Mouse (Mus musculus) myocyte (in vitro differentiated cells): ENCODE results near the gene Ergic1. TPM values are rescaled to one million over a fixed set of nuclear protein-coding genes. Genes with fewer than 3 reads are reported as not detected.
A peak's percentile ranks its signal among the peaks of the same experiment; 100 is the strongest.

ENCODE experiments used
- H3K27me3 ChIP-seq: one replicate; pipeline ENCODE4 v1.6.1; 2011; ENCODE audit not compliant: control insufficient read depth, insufficient read depth, insufficient read length
- H3K36me3 ChIP-seq: one replicate; pipeline ENCODE4 v1.6.1; 2011; ENCODE audit not compliant: control insufficient read depth, insufficient read depth
- H3K4me2 ChIP-seq: one replicate; pipeline ENCODE4 v1.6.1; 2011; ENCODE audit warnings: low read depth, control low read depth
- H3K4me3 ChIP-seq: one replicate; pipeline ENCODE4 v1.5.1; 2011; ENCODE audit warnings: mild to moderate bottlenecking, control low read depth, moderate library complexity
- H3K79me2 ChIP-seq: one replicate; pipeline ENCODE4 v1.6.1; 2011; ENCODE audit not compliant: control insufficient read depth, insufficient read depth
- H3ac ChIP-seq: one replicate; pipeline ENCODE4 v1.6.1; 2011; ENCODE audit not compliant: control insufficient read depth, insufficient read length
- CEBPB ChIP-seq: IDR thresholded peaks from 2 replicates; pipeline ENCODE4 v1.6.1; 2011; ENCODE audit warnings: mild to moderate bottlenecking, moderate library complexity; ENCODE audit not compliant: poor library complexity, insufficient read depth, severe bottlenecking
- E2F4 ChIP-seq: IDR thresholded peaks from one replicate; pipeline ENCODE4 v1.6.1; 2011; ENCODE audit warnings: mild to moderate bottlenecking, control low read depth, moderate library complexity; ENCODE audit not compliant: insufficient read depth
- MAX ChIP-seq: IDR thresholded peaks from one replicate; pipeline ENCODE4 v1.6.1; 2011; ENCODE audit warnings: low read depth, mild to moderate bottlenecking, control low read depth
- MYOD1 ChIP-seq, 3 experiments: IDR thresholded peaks; one replicate each; pipeline ENCODE4 v1.6.1; 2011; ENCODE audit warnings: control low read depth in 2 of 3, low read depth in 2 of 3, mild to moderate bottlenecking in 2 of 3, moderate library complexity in 1 of 3; ENCODE audit not compliant: insufficient read length in 2 of 3, control insufficient read depth in 1 of 3
- MYOG ChIP-seq, 3 experiments: IDR thresholded peaks; one replicate each; pipeline ENCODE4 v1.6.1; 2011; ENCODE audit warnings: control low read depth in 2 of 3, low read depth in 2 of 3, mild to moderate bottlenecking in 2 of 3; ENCODE audit not compliant: insufficient read length in 2 of 3, control insufficient read depth in 1 of 3, insufficient read depth in 1 of 3
- POLR2A ChIP-seq: IDR thresholded peaks from one replicate; pipeline ENCODE4 v1.6.1; 2011; ENCODE audit warnings: low read depth, mild to moderate bottlenecking, control low read depth, moderate library complexity; ENCODE audit not compliant: insufficient read length
- POLR2AphosphoS2 ChIP-seq: IDR thresholded peaks from one replicate; pipeline ENCODE4 v1.6.1; 2011; ENCODE audit warnings: low read depth, control low read depth; ENCODE audit not compliant: insufficient read length
- REST ChIP-seq: IDR thresholded peaks from one replicate; pipeline ENCODE4 v1.6.1; 2011; ENCODE audit warnings: mild to moderate bottlenecking, control low read depth, moderate library complexity; ENCODE audit not compliant: insufficient read depth, insufficient read length
- SRF ChIP-seq: IDR thresholded peaks from one replicate; pipeline ENCODE4 v1.6.1; 2011; ENCODE audit warnings: low read depth; ENCODE audit not compliant: control insufficient read depth, insufficient read length
- TCF12 ChIP-seq: IDR thresholded peaks from one replicate; pipeline ENCODE4 v1.6.1; 2011; ENCODE audit warnings: mild to moderate bottlenecking, control low read depth; ENCODE audit not compliant: poor library complexity, insufficient read depth, severe bottlenecking
- TCF3 ChIP-seq: IDR thresholded peaks from one replicate; pipeline ENCODE4 v1.6.1; 2011; ENCODE audit warnings: low read depth, control low read depth; ENCODE audit not compliant: insufficient read length
- USF1 ChIP-seq: IDR thresholded peaks from one replicate; pipeline ENCODE4 v1.6.1; 2011; ENCODE audit warnings: low read depth, mild to moderate bottlenecking, control low read depth, moderate library complexity
- polyA plus RNA-seq: library from polyadenylated mRNA; unstranded; fragments of >200 nt; fragmentation: generic; extraction: Trizol; gene quantifications from one replicate; pipeline ENCODE4 v1.2.1, GENCODE M21; 2012; ENCODE audit warnings: missing spikeins

Ergic1 gene
- polyA plus RNA-seq, 1 experiment, result 102 TPM

- TF ChIP-seq TCF3, result no peak
- TF ChIP-seq MYOD1 (IDR thresholded peaks at IDR 0.05; ENCODE audit: control insufficient read depth in 1 of 3, insufficient read length in 2 of 3, low read depth in 2 of 3), result no peak
- TF ChIP-seq E2F4, result no peak
- TF ChIP-seq REST, result no peak
- TF ChIP-seq MYOG (IDR thresholded peaks at IDR 0.05; ENCODE audit: control insufficient read depth in 1 of 3, insufficient read depth in 1 of 3, insufficient read length in 2 of 3, low read depth in 2 of 3), result no peak
- TF ChIP-seq TCF12, result no peak
- no peak for TF ChIP-seq USF1
- H3K36me3 ChIP-seq, result no peaks in the 10 kb centered on the region
- no peaks in the 10 kb centered on the region for H3K79me2 ChIP-seq
- no peak overlapping the region for H3K4me3 ChIP-seq
- H3K27me3 ChIP-seq, result no peaks in the 10 kb centered on the region
- no peak overlapping the region for H3K4me2 ChIP-seq
- H3ac ChIP-seq, result no peak overlapping the region
These were observed 12.7 kb upstream of the Ergic1 start for GRCm38 (mm10) chr17:26548566-26548965.

- H3K27me3 ChIP-seq, result no peaks in the 10 kb centered on the region
- no peak overlapping the region for H3ac ChIP-seq
- no peaks in the 10 kb centered on the region for H3K36me3 ChIP-seq
- no peaks in the 10 kb centered on the region for H3K79me2 ChIP-seq
- no peak overlapping the region for H3K4me3 ChIP-seq
- TF ChIP-seq POLR2AphosphoS2 (no peak), MYOG (IDR thresholded peaks at IDR 0.05; ENCODE audit: control insufficient read depth in 1 of 3, insufficient read depth in 1 of 3, insufficient read length in 2 of 3, low read depth in 2 of 3) (no peak), E2F4 (no peak), TCF3 (no peak), TCF12 (no peak), MYOD1 (IDR thresholded peaks at IDR 0.05; ENCODE audit: control insufficient read depth in 1 of 3, insufficient read length in 2 of 3, low read depth in 2 of 3) (peak in 2 of 3 experiments; percentile 77 to 82), POLR2A (no peak), USF1 (no peak)
- H3K4me2 ChIP-seq, result no peak overlapping the region
These were observed 12.0 kb upstream of the Ergic1 start for GRCm38 (mm10) chr17:26549148-26549809.

GRCm38 (mm10) chr17:26551104-26551503 lies 10.2 kb upstream of the Ergic1 start:
- H3ac ChIP-seq, result no peak overlapping the region
- no peak overlapping the region for H3K4me3 ChIP-seq
- H3K36me3 ChIP-seq, result no peaks in the 10 kb centered on the region
- H3K27me3 ChIP-seq, result no peaks in the 10 kb centered on the region
- H3K4me2 ChIP-seq, result no peak overlapping the region
- H3K79me2 ChIP-seq, result no peaks in the 10 kb centered on the region
- TF ChIP-seq TCF12 (no peak), MYOD1 (IDR thresholded peaks at IDR 0.05; ENCODE audit: control insufficient read depth in 1 of 3, insufficient read length in 2 of 3, low read depth in 2 of 3) (no peak), POLR2AphosphoS2 (no peak), POLR2A (no peak), SRF (no peak), TCF3 (no peak), E2F4 (no peak), REST (no peak), USF1 (no peak), CEBPB (no peak), MYOG (IDR thresholded peaks at IDR 0.05; ENCODE audit: control insufficient read depth in 1 of 3, insufficient read depth in 1 of 3, insufficient read length in 2 of 3, low read depth in 2 of 3) (no peak), MAX (no peak)

GRCm38 (mm10) chr17:26553033-26553432 lies 8.3 kb upstream of the Ergic1 start:
- Histone ChIP-seq H3K4me3 (no peak overlapping the region), H3K27me3 (no peaks in the 10 kb centered on the region), H3K79me2 (no peaks in the 10 kb centered on the region), H3K4me2 (no peak overlapping the region), H3K36me3 (no peaks in the 10 kb centered on the region), H3ac (no peak overlapping the region)
- no peak for TF ChIP-seq MAX
- no peak for TF ChIP-seq POLR2A
- TF ChIP-seq TCF3, result no peak
- no peak for TF ChIP-seq REST
- no peak for TF ChIP-seq TCF12
- no peak for TF ChIP-seq SRF

- Histone ChIP-seq H3K27me3 (no peaks in the 10 kb centered on the region), H3K4me2 (peak overlapping the region; percentile 72), H3K4me3 (peak overlapping the region; percentile 59), H3K36me3 (peaks cover 7% of the 10 kb centered on the region), H3ac (peak overlapping the region; percentile 70), H3K79me2 (peaks cover 29% of the 10 kb centered on the region)
- TF ChIP-seq REST, result no peak
- no peak for TF ChIP-seq USF1
- no peak for TF ChIP-seq MYOG (IDR thresholded peaks at IDR 0.05; ENCODE audit: control insufficient read depth in 1 of 3, insufficient read depth in 1 of 3, insufficient read length in 2 of 3, low read depth in 2 of 3)
- no peak for TF ChIP-seq SRF
- no peak for TF ChIP-seq POLR2AphosphoS2
- TF ChIP-seq POLR2A, result no peak
- TF ChIP-seq TCF12, result no peak
These were observed 581 bp upstream of the Ergic1 start for GRCm38 (mm10) chr17:26560526-26561289.
